Mouse (Mus musculus): Measurements from ENCODE around the gene Aloxe3. TPM values are rescaled to one million over a fixed set of nuclear protein-coding genes. Genes with fewer than 3 reads are reported as not detected.

Aloxe3 gene
- polyA plus RNA-seq, 1 experiment = 3.5 TPM

- DNase-seq (ENCODE audit: low read depth) = no peak
- TF ChIP-seq CTCF (IDR thresholded peaks at IDR 0.05; ENCODE audit: borderline replicate concordance, extremely low read depth, insufficient read depth, insufficient read length) (no peak), POLR2A (IDR thresholded peaks at IDR 0.05; ENCODE audit: borderline replicate concordance, extremely low read depth, insufficient read depth, insufficient read length, poor library complexity, severe bottlenecking) (no peak)
These were observed 2.9 kb downstream of the Aloxe3 start for GRCm38 (mm10) chr11:69128426-69129122.

GRCm38 (mm10) chr11:69133566-69133922 lies 7.8 kb downstream of the Aloxe3 start:
- no peak for TF ChIP-seq POLR2A (IDR thresholded peaks at IDR 0.05; ENCODE audit: borderline replicate concordance, extremely low read depth, insufficient read depth, insufficient read length, poor library complexity, severe bottlenecking)
- no peak for DNase-seq (ENCODE audit: low read depth)

GRCm38 (mm10) chr11:69133923-69134621 lies 8.4 kb downstream of the Aloxe3 start:
- no peak for TF ChIP-seq POLR2A (IDR thresholded peaks at IDR 0.05; ENCODE audit: borderline replicate concordance, extremely low read depth, insufficient read depth, insufficient read length, poor library complexity, severe bottlenecking)
- TF ChIP-seq CTCF (IDR thresholded peaks at IDR 0.05; ENCODE audit: borderline replicate concordance, extremely low read depth, insufficient read depth, insufficient read length) = peak; percentile 50; the same call in 1 of the 2 replicates
- peak; percentile 68 for DNase-seq (ENCODE audit: low read depth)

GRCm38 (mm10) chr11:69134622-69134968 lies 8.9 kb downstream of the Aloxe3 start:
- no peak for DNase-seq (ENCODE audit: low read depth)
- TF ChIP-seq POLR2A (IDR thresholded peaks at IDR 0.05; ENCODE audit: borderline replicate concordance, extremely low read depth, insufficient read depth, insufficient read length, poor library complexity, severe bottlenecking) = no peak
- no peak for TF ChIP-seq CTCF (IDR thresholded peaks at IDR 0.05; ENCODE audit: borderline replicate concordance, extremely low read depth, insufficient read depth, insufficient read length)

GRCm38 (mm10) chr11:69135361-69135760 lies 9.7 kb downstream of the Aloxe3 start:
- TF ChIP-seq POLR2A (IDR thresholded peaks at IDR 0.05; ENCODE audit: borderline replicate concordance, extremely low read depth, insufficient read depth, insufficient read length, poor library complexity, severe bottlenecking) (no peak), CTCF (IDR thresholded peaks at IDR 0.05; ENCODE audit: borderline replicate concordance, extremely low read depth, insufficient read depth, insufficient read length) (no peak)
- no peak for DNase-seq (ENCODE audit: low read depth)

GRCm38 (mm10) chr11:69147546-69147945 lies 21.9 kb downstream of the Aloxe3 start:
- DNase-seq (ENCODE audit: low read depth) = peak; percentile 44
- TF ChIP-seq POLR2A (IDR thresholded peaks at IDR 0.05; ENCODE audit: borderline replicate concordance, extremely low read depth, insufficient read depth, insufficient read length, poor library complexity, severe bottlenecking) = no peak
- TF ChIP-seq CTCF (IDR thresholded peaks at IDR 0.05; ENCODE audit: borderline replicate concordance, extremely low read depth, insufficient read depth, insufficient read length) = no peak

- DNase-seq (ENCODE audit: low read depth) = no peak
- TF ChIP-seq CTCF (IDR thresholded peaks at IDR 0.05; ENCODE audit: borderline replicate concordance, extremely low read depth, insufficient read depth, insufficient read length) = no peak
- no peak for TF ChIP-seq POLR2A (IDR thresholded peaks at IDR 0.05; ENCODE audit: borderline replicate concordance, extremely low read depth, insufficient read depth, insufficient read length, poor library complexity, severe bottlenecking)
These were observed 22.8 kb downstream of the Aloxe3 start for GRCm38 (mm10) chr11:69148451-69148960.

GRCm38 (mm10) chr11:69149728-69150127 lies 24.0 kb downstream of the Aloxe3 start:
- DNase-seq (ENCODE audit: low read depth) = peak; percentile 22

GRCm38 (mm10) chr11:69150444-69150843 lies 24.7 kb downstream of the Aloxe3 start:
- no peak for TF ChIP-seq POLR2A (IDR thresholded peaks at IDR 0.05; ENCODE audit: borderline replicate concordance, extremely low read depth, insufficient read depth, insufficient read length, poor library complexity, severe bottlenecking)
- TF ChIP-seq CTCF (IDR thresholded peaks at IDR 0.05; ENCODE audit: borderline replicate concordance, extremely low read depth, insufficient read depth, insufficient read length) = peak; percentile 76; the same call in 1 of the 2 replicates
- DNase-seq (ENCODE audit: low read depth) = peak; percentile 81

More at GRCm38 (mm10) chr11:69149728-69150127, 24.0 kb downstream of the Aloxe3 start:
- TF ChIP-seq CTCF (IDR thresholded peaks at IDR 0.05; ENCODE audit: borderline replicate concordance, extremely low read depth, insufficient read depth, insufficient read length) = no peak
- TF ChIP-seq POLR2A (IDR thresholded peaks at IDR 0.05; ENCODE audit: borderline replicate concordance, extremely low read depth, insufficient read depth, insufficient read length, poor library complexity, severe bottlenecking) = no peak

GRCm38 (mm10) chr11:69151004-69151403 lies 25.3 kb downstream of the Aloxe3 start:
- TF ChIP-seq POLR2A (IDR thresholded peaks at IDR 0.05; ENCODE audit: borderline replicate concordance, extremely low read depth, insufficient read depth, insufficient read length, poor library complexity, severe bottlenecking) (no peak), CTCF (IDR thresholded peaks at IDR 0.05; ENCODE audit: borderline replicate concordance, extremely low read depth, insufficient read depth, insufficient read length) (no peak)
- peak; percentile 8 for DNase-seq (ENCODE audit: low read depth)

- TF ChIP-seq CTCF (IDR thresholded peaks at IDR 0.05; ENCODE audit: borderline replicate concordance, extremely low read depth, insufficient read depth, insufficient read length) = no peak
- no peak for TF ChIP-seq POLR2A (IDR thresholded peaks at IDR 0.05; ENCODE audit: borderline replicate concordance, extremely low read depth, insufficient read depth, insufficient read length, poor library complexity, severe bottlenecking)
- DNase-seq (ENCODE audit: low read depth) = no peak
These were observed 28.1 kb downstream of the Aloxe3 start for GRCm38 (mm10) chr11:69153831-69154230.

All from brain, embryonic 14.5 days (tissue).